Mouse (Mus musculus) T-helper 1 cell (primary cell): ENCODE data around the gene Degs1.

ENCODE experiments used
- in situ Hi-C: fragments of 300-600 bp; cut with MboI, MseI; formaldehyde crosslinking; loops from one replicate; pipeline ENCODE4 v1.15.1; 2025; ENCODE audit warnings: high pct_unique_total_duplicates

Degs1 gene

GRCm38 (mm10) chr1:182227141-182227963 lies 55.3 kb downstream of the Degs1 start:
- in situ Hi-C loops = loop anchor here (25.0 kb wide), 1 partner anchor 1410 kb away; no protein-coding TSS in a partner anchor

GRCm38 (mm10) chr1:182226261-182226660 lies 56.3 kb downstream of the Degs1 start:
- in situ Hi-C loops = loop anchor here (25.0 kb wide), 1 partner anchor 1411 kb away; no protein-coding TSS in a partner anchor
